Comparison of ENCODE assay signal across 14 mouse cellular contexts in genomic region chr2:49712336-49712887, GRCm38 (mm10).
A peak's percentile ranks its signal among the peaks of the same experiment; 100 is the strongest.
DNase-seq lines count a peak whose midpoint lies in the region; ATAC-seq lines count a peak whose summit lies in the region.
"Had no signal": no experiment of that assay in that cellular context is flagged by ENCODE, and none has a peak within 500 bp of the region (broad histone marks: within the 10 kb centered on the region; RNA-seq: fewer than 3 reads in every experiment).

No protein-coding gene starts in this region.

- DNase-seq in cerebellum, adult 11 months, result no peak
- no peak for DNase-seq in hindbrain, embryonic 10.5 days (ENCODE audit: low spot score)
- no peak for DNase-seq in adrenal gland, adult 2 months
- DNase-seq in spleen, postnatal 14 days (ENCODE audit: low spot score in 2 of 2), result no peak
- DNase-seq: adrenal gland, postnatal 25 days; heart, adult 18-20 months; kidney, postnatal 4 days; lung, adult 18-20 months; thymus, adult 2 months had no signal

- H3K27ac ChIP-seq in hindbrain, embryonic 12.5 days, result peak overlapping the region; percentile 44; the same call in 1 of the 2 replicates
- no peak overlapping the region for H3K27ac ChIP-seq in hindbrain, embryonic 10.5 days
- peak overlapping the region; percentile 67; the same call in 1 of the 2 replicates for H3K27ac ChIP-seq in midbrain, embryonic 13.5 days
- H3K27ac ChIP-seq in midbrain, embryonic 16.5 days (ENCODE audit: low read length), result no peak overlapping the region

- no peaks in the 10 kb centered on the region for H3K27me3 ChIP-seq in hindbrain, embryonic 12.5 days
- H3K27me3 ChIP-seq in hindbrain, embryonic 10.5 days (ENCODE audit: insufficient read depth, poor library complexity, severe bottlenecking), result no peaks in the 10 kb centered on the region
- no peaks in the 10 kb centered on the region for H3K27me3 ChIP-seq in midbrain, embryonic 13.5 days
- no peaks in the 10 kb centered on the region for H3K27me3 ChIP-seq in midbrain, embryonic 16.5 days (ENCODE audit: control insufficient read depth, insufficient read depth, low read depth, low read length)

- H3K4me1 ChIP-seq in hindbrain, embryonic 12.5 days, result no peaks in the 10 kb centered on the region; the same call in 1 of the 2 replicates
- no peaks in the 10 kb centered on the region for H3K4me1 ChIP-seq in hindbrain, embryonic 10.5 days (replicated peaks)
- H3K4me1 ChIP-seq in midbrain, embryonic 13.5 days (replicated peaks), result 0 out of 2 replicates have a peak, but pooled peaks cover 8% of the 10 kb centered on the region
- no peaks in the 10 kb centered on the region for H3K4me1 ChIP-seq in midbrain, embryonic 16.5 days (ENCODE audit: control insufficient read depth, insufficient read depth, low read length)

- 66% methylated on average over 7 of the region's 7 CpGs for WGBS in hindbrain, embryonic 12.5 days
- 80% methylated on average over 7 of the region's 7 CpGs for WGBS in hindbrain, embryonic 10.5 days
- WGBS in midbrain, embryonic 13.5 days, result 66% methylated on average over 7 of the region's 7 CpGs
- 50% methylated on average over 7 of the region's 7 CpGs for WGBS in midbrain, embryonic 16.5 days

- H3K4me3 ChIP-seq in hindbrain, embryonic 12.5 days, result no peak overlapping the region
- H3K4me3 ChIP-seq in hindbrain, embryonic 10.5 days, result no peak overlapping the region
- no peak overlapping the region for H3K4me3 ChIP-seq in midbrain, embryonic 13.5 days (replicated peaks)
- H3K4me3 ChIP-seq in midbrain, embryonic 16.5 days (ENCODE audit: low read depth, low read length), result no peak overlapping the region

- H3K4me2 ChIP-seq in hindbrain, embryonic 12.5 days (replicated peaks), result no peak overlapping the region
- no peak overlapping the region for H3K4me2 ChIP-seq in midbrain, embryonic 13.5 days (replicated peaks)
- H3K4me2 ChIP-seq in midbrain, embryonic 16.5 days (ENCODE audit: low read length), result no peak overlapping the region

- H3K9me3 ChIP-seq in hindbrain, embryonic 12.5 days (replicated peaks), result no peaks in the 10 kb centered on the region
- H3K9me3 ChIP-seq in hindbrain, embryonic 10.5 days, result no peaks in the 10 kb centered on the region
- no peaks in the 10 kb centered on the region for H3K9me3 ChIP-seq in midbrain, embryonic 13.5 days
- H3K9me3 ChIP-seq in midbrain, embryonic 16.5 days (replicated peaks; ENCODE audit: control insufficient read depth, low read length, poor library complexity, severe bottlenecking), result no peaks in the 10 kb centered on the region

- no peak overlapping the region for H3K9ac ChIP-seq in hindbrain, embryonic 12.5 days
- H3K9ac ChIP-seq in midbrain, embryonic 13.5 days (replicated peaks), result 0 out of 2 replicates have a peak overlapping the region, but pooled peaks have one; percentile 23
- H3K9ac ChIP-seq in midbrain, embryonic 16.5 days (ENCODE audit: low read depth, low read length), result no peak overlapping the region

- ATAC-seq in cerebellum, adult (ENCODE audit: insufficient number of reproducible peaks, low FRiP score, low TSS enrichment), result peak; percentile 54; the same call in 1 of the 2 replicates
- ATAC-seq in hindbrain, embryonic 12.5 days (ENCODE audit: low FRiP score), result no peak
- ATAC-seq in midbrain, embryonic 13.5 days, result no peak
- ATAC-seq in midbrain, embryonic 16.5 days, result no peak
- ATAC-seq: intestine, embryonic 16.5 days had no signal

- peaks cover 36% of the 10 kb centered on the region for H3K36me3 ChIP-seq in hindbrain, embryonic 12.5 days
- H3K36me3 ChIP-seq in hindbrain, embryonic 10.5 days, result peaks cover 86% of the 10 kb centered on the region
- peaks cover 71% of the 10 kb centered on the region for H3K36me3 ChIP-seq in midbrain, embryonic 13.5 days
- peaks cover 9% of the 10 kb centered on the region for H3K36me3 ChIP-seq in midbrain, embryonic 16.5 days (ENCODE audit: control insufficient read depth, insufficient read depth, low read length)

Comparison
In these comparisons a context has a peak if more than half of its experiments do, and no peak if none do; other contexts are left out.
1. H3K27ac ChIP-seq: peak in hindbrain, embryonic 12.5 days (single experiment) and midbrain, embryonic 13.5 days (single experiment); none in hindbrain, embryonic 10.5 days (single experiment) and midbrain, embryonic 16.5 days (single experiment).